Mouse (Mus musculus) embryonic facial prominence, embryonic 14.5 days (tissue): ENCODE measurements at regions not wholly inside any gene's neighbourhood (a gene's known extent, or its start where the extent isn't known, plus 50 kb on each side); places are given as distances from the start of the nearest gene placed in this dataset.
A peak's percentile ranks its signal among the peaks of the same experiment; 100 is the strongest.

Experiments used
- ATAC-seq: fragments of 200-750 bp; cut with Nextera tagmentation; 2 replicates; pipeline ENCODE4 v1.8.0; 2017; ENCODE audit warnings: low read depth, moderate number of reproducible peaks, moderate TSS enrichment
- DNase-seq: peaks from one replicate; pipeline ENCODE4 v3.0.0-alpha.2; 2015; ENCODE audit warnings: low spot score
- H3K27ac ChIP-seq: fragments of 300-500 bp; sonication (generic); replicated peaks from 2 replicates; pipeline ENCODE4 v1.5.1; 2014; ENCODE audit warnings: low read depth, mild to moderate bottlenecking, low read length, moderate library complexity
- H3K27me3 ChIP-seq: fragments of 300-500 bp; sonication (generic); replicated peaks from 2 replicates; pipeline ENCODE4 v1.6.1; 2014; ENCODE audit warnings: low read length; ENCODE audit not compliant: control insufficient read depth, insufficient read depth
- H3K36me3 ChIP-seq: fragments of 300-500 bp; sonication (generic); 2 replicates; pipeline ENCODE4 v1.6.1; 2014; ENCODE audit warnings: low read length, mixed read lengths; ENCODE audit not compliant: control insufficient read depth, insufficient read depth
- H3K4me1 ChIP-seq: fragments of 300-500 bp; sonication (generic); 2 replicates; pipeline ENCODE4 v1.6.1; 2014; ENCODE audit warnings: antibody characterized with exemption, low read length; ENCODE audit not compliant: control insufficient read depth, insufficient read depth
- H3K4me2 ChIP-seq: fragments of 300-500 bp; sonication (generic); 2 replicates; pipeline ENCODE4 v1.6.1; 2014; ENCODE audit warnings: low read depth, mild to moderate bottlenecking, low read length, moderate library complexity, mixed read lengths
- H3K4me3 ChIP-seq: fragments of 300-500 bp; sonication (generic); 2 replicates; pipeline ENCODE4 v1.5.1; 2014; ENCODE audit warnings: low read depth, mild to moderate bottlenecking, low read length
- H3K9ac ChIP-seq: fragments of 300-500 bp; sonication (generic); 2 replicates; pipeline ENCODE4 v1.6.1; 2014; ENCODE audit warnings: low read depth, mild to moderate bottlenecking, low read length, moderate library complexity, mixed read lengths
- H3K9me3 ChIP-seq: fragments of 300-500 bp; sonication (generic); 2 replicates; pipeline ENCODE4 v1.6.1; 2016; ENCODE audit warnings: low read length; ENCODE audit not compliant: control insufficient read depth
- WGBS: fragments of 180-500 bp; shearing (Covaris S2); extraction: QIAGEN DNeasy Blood & Tissue Kit; methylation state at CpG from one replicate; pipeline ENCODE4 v1.1.7; 2014; 5-methylcytosine and 5-hydroxymethylcytosine counted together

DNA sequence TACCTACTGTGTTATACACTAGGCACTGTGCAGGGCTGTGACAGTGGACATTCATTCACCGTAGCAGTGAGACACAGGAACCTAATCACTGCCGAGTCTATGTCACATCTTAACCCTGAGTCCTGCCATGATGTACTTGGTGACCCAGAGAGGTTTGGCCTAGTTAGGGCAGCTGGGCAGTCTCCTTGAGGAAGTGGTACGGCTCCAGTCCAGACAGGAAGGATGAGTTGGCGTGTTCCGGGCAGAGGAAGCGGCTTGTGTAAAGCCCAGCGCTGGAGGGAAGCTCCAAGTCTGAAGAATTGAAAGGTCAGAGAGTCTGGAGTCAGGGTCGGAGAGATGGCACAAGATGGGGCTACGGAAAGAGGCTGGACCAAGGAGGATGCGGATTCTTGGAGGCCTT lies 99.4 kb upstream of the Smim15 start:
- no peak for ATAC-seq
- DNase-seq: peak; percentile 21
- Histone ChIP-seq H3K36me3 (no peaks in the 10 kb centered on the region), H3K9ac (no peak overlapping the region), H3K4me1 (peaks cover 6% of the 10 kb centered on the region), H3K27me3 (no peaks in the 10 kb centered on the region), H3K4me3 (no peak overlapping the region), H3K27ac (no peak overlapping the region), H3K9me3 (peaks cover 3% of the 10 kb centered on the region; the same call in 1 of the 2 replicates), H3K4me2 (no peak overlapping the region)
- WGBS: 71% methylated on average over 10 of the region's 10 CpGs

DNA sequence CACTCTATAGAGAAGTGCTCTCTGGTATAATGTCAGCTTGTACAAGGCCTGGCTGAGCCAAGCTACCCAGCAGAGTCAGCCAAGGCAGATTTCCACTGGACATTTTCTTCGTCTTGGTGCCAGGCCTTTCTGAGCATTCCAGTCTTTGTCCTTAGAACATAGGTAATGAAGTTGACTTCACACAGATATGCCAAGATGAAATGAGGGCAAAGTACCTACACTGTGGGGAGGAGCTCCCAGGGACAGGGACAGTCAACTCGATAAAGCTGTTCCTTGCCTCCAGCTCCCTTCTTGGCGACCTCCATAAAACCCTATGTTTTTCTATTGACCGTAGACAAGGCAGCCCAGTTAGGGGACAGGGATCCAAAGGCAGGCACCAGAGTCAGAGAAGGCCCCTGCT lies 101.3 kb upstream of the Smim15 start:
- no peaks in the 10 kb centered on the region for H3K36me3 ChIP-seq
- H3K4me1 ChIP-seq: peaks cover 6% of the 10 kb centered on the region
- no peak overlapping the region for H3K4me2 ChIP-seq
- peaks cover 3% of the 10 kb centered on the region; the same call in 1 of the 2 replicates for H3K9me3 ChIP-seq
- no peaks in the 10 kb centered on the region for H3K27me3 ChIP-seq
- no peak overlapping the region for H3K4me3 ChIP-seq
- no peak for DNase-seq
- WGBS: 91% methylated on average over 4 of the region's 4 CpGs
- H3K27ac ChIP-seq: no peak overlapping the region
- no peak overlapping the region for H3K9ac ChIP-seq
- no peak for ATAC-seq

DNA sequence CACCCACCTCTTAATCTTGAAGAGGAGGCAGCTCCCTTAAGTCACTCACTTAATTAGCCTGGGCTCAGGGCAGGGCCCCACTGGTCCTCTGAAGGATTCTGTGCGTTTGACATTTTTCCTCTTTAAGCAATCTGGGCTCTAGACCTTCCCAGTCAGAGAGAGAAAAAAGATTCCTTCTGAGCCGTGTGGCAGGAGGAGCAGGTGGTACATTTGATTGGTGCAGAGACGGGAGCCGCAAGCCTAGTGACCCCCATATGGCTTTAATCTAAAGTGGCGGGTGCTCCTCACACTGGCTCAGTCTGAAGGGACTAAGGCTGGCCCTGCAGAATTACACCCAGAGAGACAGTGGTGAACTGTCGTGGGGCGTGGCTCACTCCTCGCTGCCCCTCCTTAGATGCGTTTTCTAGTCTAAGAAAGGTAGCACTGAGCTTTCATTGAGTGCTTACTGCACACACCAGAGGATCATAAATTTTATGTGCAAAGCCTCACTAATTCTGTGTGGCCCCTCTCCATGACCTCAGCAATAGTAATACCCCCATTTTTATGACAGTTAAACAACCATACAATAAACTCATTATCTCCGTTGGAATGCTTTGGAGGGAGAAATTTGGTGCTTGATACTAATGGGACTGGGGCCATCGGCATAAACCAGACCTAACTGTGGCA lies 101.8 kb upstream of the Smim15 start:
- no peak overlapping the region for H3K4me2 ChIP-seq
- H3K9me3 ChIP-seq: peaks cover 3% of the 10 kb centered on the region; the same call in 1 of the 2 replicates
- no peak for ATAC-seq
- no peak overlapping the region for H3K4me3 ChIP-seq
- no peaks in the 10 kb centered on the region for H3K36me3 ChIP-seq
- H3K27ac ChIP-seq: no peak overlapping the region
- WGBS: 36% methylated on average over 11 of the region's 11 CpGs
- H3K4me1 ChIP-seq: peaks cover 6% of the 10 kb centered on the region
- peaks cover 3% of the 10 kb centered on the region; the same call in 1 of the 2 replicates for H3K27me3 ChIP-seq
- no peak overlapping the region for H3K9ac ChIP-seq
- no peak for DNase-seq

DNA sequence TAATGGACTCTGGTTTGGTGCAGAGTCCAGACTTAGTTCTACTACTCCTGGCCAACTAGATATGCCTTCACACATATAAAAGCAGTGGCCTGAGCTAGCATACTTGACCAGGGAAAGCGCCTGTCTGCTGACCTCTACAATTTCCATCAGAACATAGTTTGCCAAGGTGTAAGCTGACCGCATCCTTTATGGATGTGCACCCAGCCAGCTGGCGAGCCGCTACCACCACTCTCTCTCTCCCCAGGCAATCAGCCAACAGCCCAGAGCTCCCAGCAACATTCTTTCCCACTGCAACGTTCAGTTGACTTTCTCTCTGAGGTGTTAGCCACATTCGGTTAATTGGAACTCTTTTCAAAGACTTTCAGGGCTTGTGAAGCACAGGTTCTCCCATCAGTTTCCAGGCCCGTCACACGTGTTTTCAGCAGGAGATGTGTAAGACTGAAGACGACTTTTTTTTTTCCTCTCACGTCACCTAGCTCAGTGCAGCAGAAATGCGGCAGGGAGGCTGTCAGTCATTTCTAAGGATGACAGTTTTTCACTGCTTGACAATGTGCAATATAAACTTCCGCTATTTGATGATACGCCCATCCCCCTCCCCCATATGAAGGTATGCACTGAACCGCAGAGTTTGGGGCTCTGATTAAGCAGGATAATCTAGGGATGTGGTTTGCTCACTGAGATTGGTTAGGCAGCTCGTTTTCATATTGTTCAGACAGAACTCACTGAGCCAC lies 104.2 kb upstream of the Smim15 start:
- Histone ChIP-seq H3K9ac (no peak overlapping the region), H3K36me3 (no peaks in the 10 kb centered on the region), H3K4me1 (peaks cover 3% of the 10 kb centered on the region), H3K27me3 (peaks cover 3% of the 10 kb centered on the region; the same call in 1 of the 2 replicates), H3K27ac (no peak overlapping the region), H3K4me2 (no peak overlapping the region), H3K4me3 (no peak overlapping the region), H3K9me3 (peaks cover 3% of the 10 kb centered on the region; the same call in 1 of the 2 replicates)
- peak; percentile 51 for DNase-seq
- no peak for ATAC-seq
- WGBS: 49% methylated on average over 15 of the region's 15 CpGs

DNA sequence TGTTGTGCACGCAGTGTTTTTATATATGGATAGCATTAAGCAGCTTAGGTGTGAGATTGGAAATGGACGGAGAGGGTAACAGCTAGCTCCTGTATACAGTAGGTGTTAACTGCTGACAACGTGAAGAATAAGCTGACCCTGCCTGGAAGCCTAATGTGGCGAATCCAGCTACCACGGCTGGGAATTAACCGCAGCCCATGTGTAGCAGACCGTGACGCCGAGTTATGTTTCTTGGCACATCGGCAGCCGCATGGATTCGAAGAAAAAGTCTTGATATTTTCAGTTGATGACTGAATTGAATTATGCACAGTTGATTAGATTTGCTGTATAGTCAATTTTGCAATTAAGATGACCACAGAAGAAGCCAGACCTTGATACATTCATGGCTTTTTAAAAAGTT lies 108.6 kb upstream of the Smim15 start:
- H3K4me1 ChIP-seq: peaks cover 10% of the 10 kb centered on the region; the same call in 1 of the 2 replicates
- 62% methylated on average over 12 of the region's 12 CpGs for WGBS
- H3K4me3 ChIP-seq: no peak overlapping the region
- DNase-seq (peak; percentile 66), ATAC-seq (0 out of 2 replicates have a peak, but pooled peaks have one; percentile 15)
- no peaks in the 10 kb centered on the region for H3K9me3 ChIP-seq
- H3K36me3 ChIP-seq: no peaks in the 10 kb centered on the region
- H3K9ac ChIP-seq: no peak overlapping the region
- peaks cover 15% of the 10 kb centered on the region; the same call in 1 of the 2 replicates for H3K27me3 ChIP-seq
- H3K4me2 ChIP-seq: no peak overlapping the region
- no peak overlapping the region for H3K27ac ChIP-seq

DNA sequence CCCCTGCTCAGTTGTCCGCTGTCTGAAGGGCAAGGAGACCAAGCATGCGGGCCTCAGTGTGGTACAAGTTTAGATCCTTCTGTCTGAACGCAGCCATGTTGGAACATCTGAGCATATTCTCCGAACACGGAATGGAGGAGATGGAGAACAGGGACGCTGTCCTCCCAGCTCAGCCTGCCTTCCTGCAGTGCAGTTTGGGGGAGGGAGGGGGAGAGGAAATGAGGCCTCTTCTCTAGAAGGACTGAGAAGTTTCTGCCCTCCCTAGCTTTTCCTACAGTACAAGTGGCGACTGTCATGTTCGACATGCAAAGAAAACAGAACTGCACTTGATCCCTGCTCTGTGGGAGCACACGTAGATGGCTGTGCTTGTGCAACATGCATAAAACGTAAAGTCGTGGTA lies 109.6 kb upstream of the Smim15 start:
- ATAC-seq (no peak), DNase-seq (no peak)
- Histone ChIP-seq H3K4me1 (peaks cover 10% of the 10 kb centered on the region; the same call in 1 of the 2 replicates), H3K27ac (no peak overlapping the region), H3K27me3 (peaks cover 15% of the 10 kb centered on the region; the same call in 1 of the 2 replicates), H3K36me3 (no peaks in the 10 kb centered on the region), H3K9ac (no peak overlapping the region), H3K4me3 (no peak overlapping the region), H3K9me3 (no peaks in the 10 kb centered on the region), H3K4me2 (peak overlapping the region; percentile 30)
- 53% methylated on average over 11 of the region's 11 CpGs for WGBS

DNA sequence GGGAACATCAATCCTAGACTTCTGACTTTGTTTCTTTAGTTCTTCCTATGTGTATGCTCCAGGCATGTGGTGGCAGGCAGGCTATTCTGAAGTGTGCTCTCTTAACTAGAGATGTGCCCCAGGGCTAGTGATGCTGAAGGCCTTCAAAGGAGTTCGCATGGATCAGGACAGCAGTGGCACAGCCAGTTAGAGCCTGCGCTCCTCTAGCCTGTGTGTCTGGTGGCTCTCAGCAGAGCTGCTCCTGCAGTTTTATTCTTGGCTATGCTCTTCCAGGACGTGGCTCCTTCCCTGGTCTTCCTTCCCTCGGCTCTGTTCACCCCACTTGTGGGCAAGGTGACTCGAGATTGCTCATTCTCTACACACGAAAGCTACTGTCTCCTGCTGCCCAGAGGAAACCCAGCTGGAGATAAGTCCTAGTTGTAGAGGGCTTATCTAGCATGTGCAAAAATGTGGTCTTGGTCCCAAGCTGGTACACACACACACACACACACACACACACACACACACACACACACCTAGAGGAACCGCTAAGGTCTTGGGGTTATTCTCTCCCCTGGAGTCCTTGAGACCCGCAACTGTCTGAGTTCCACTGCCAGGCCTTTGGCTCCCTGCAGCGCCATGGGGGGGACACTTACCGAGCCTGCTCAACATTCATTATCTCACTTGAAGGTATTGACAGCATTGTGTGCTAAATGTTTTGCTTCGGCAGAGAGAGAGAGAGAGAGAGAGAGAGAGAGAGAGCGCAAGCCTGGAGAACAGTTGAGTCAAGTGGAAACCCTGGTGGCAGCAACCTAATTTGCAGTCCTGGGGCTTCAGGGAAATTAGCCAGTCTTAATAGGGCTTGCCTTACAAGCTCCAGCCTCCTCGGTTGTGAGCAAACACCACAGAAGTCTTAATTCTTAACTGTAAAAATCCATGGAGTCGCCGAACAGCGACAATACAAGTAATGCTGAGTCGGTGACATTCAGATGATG lies 110.4 kb upstream of the Smim15 start:
- Histone ChIP-seq H3K4me2 (peak overlapping the region; percentile 30; the same call in 1 of the 2 replicates), H3K27me3 (peaks cover 15% of the 10 kb centered on the region; the same call in 1 of the 2 replicates), H3K4me1 (peaks cover 10% of the 10 kb centered on the region; the same call in 1 of the 2 replicates), H3K4me3 (no peak overlapping the region), H3K36me3 (no peaks in the 10 kb centered on the region), H3K9ac (no peak overlapping the region), H3K9me3 (no peaks in the 10 kb centered on the region), H3K27ac (no peak overlapping the region)
- DNase-seq (peak; percentile 24), ATAC-seq (0 out of 2 replicates have a peak, but pooled peaks have one; percentile 38)
- WGBS: 42% methylated on average over 16 of the region's 17 CpGs
